Mouse (Mus musculus) liver, postnatal 0 days (tissue): ENCODE data around the gene Sdccag8. TPM values are rescaled to one million over a fixed set of nuclear protein-coding genes. Genes with fewer than 3 reads are reported as not detected.

Experiments
- ATAC-seq: fragments of 200-750 bp; cut with Nextera tagmentation; 2 replicates; pipeline ENCODE4 v1.8.0; 2017; ENCODE audit warnings: mild to moderate bottlenecking, moderate library complexity
- DNase-seq: peaks from one replicate; pipeline ENCODE4 v3.0.0-alpha.2; 2016
- H3K27ac ChIP-seq: fragments of 300-500 bp; sonication (generic); 2 replicates; pipeline ENCODE4 v1.5.1; 2014; ENCODE audit warnings: antibody characterized with exemption, moderate library complexity, mild to moderate bottlenecking, low read depth
- H3K27me3 ChIP-seq: fragments of 300-500 bp; sonication (generic); 2 replicates; pipeline ENCODE4 v1.6.1; 2014; ENCODE audit warnings: low read length, control low read depth, mixed read lengths; ENCODE audit not compliant: insufficient read depth
- H3K36me3 ChIP-seq: fragments of 300-500 bp; sonication (generic); replicated peaks from 2 replicates; pipeline ENCODE4 v1.6.1; 2014; ENCODE audit warnings: mild to moderate bottlenecking, control low read depth, low read length, moderate library complexity, mixed read lengths; ENCODE audit not compliant: insufficient read depth
- H3K4me1 ChIP-seq: fragments of 300-500 bp; sonication (generic); 2 replicates; pipeline ENCODE4 v1.6.1; 2014; ENCODE audit warnings: antibody characterized with exemption, mild to moderate bottlenecking, control low read depth; ENCODE audit not compliant: insufficient read depth
- H3K4me2 ChIP-seq: fragments of 300-500 bp; sonication (generic); 2 replicates; pipeline ENCODE4 v1.6.1; 2014; ENCODE audit warnings: low read depth, mild to moderate bottlenecking, low read length, moderate library complexity, mixed read lengths
- H3K4me3 ChIP-seq: fragments of 300-500 bp; sonication (generic); 2 replicates; pipeline ENCODE4 v1.5.1; 2014; ENCODE audit warnings: low read depth, low read length
- H3K9ac ChIP-seq: fragments of 300-500 bp; sonication (generic); replicated peaks from 2 replicates; pipeline ENCODE4 v1.6.1; 2014; ENCODE audit warnings: mild to moderate bottlenecking, moderate library complexity
- H3K9me3 ChIP-seq: fragments of 300-500 bp; sonication (generic); 2 replicates; pipeline ENCODE4 v1.6.1; 2016; ENCODE audit warnings: mild to moderate bottlenecking, control low read depth, low read length, mixed read lengths
- CTCF ChIP-seq: sonication (generic); IDR thresholded peaks from 2 replicates; pipeline ENCODE4 v1.5.1; 2016; ENCODE audit warnings: antibody characterized with exemption, low read depth
- EP300 ChIP-seq: IDR thresholded peaks from 2 replicates; pipeline ENCODE4 v1.6.1; 2016; ENCODE audit warnings: antibody characterized with exemption, low read depth, mild to moderate bottlenecking
- WGBS: fragments of 180-500 bp; shearing (Covaris S2); extraction: QIAGEN DNeasy Blood & Tissue Kit; methylation state at CpG from one replicate; pipeline ENCODE4 v1.1.7; 2014; ENCODE audit not compliant: insufficient replicate concordance; 5-methylcytosine and 5-hydroxymethylcytosine counted together
- microRNA counts: library from miRNA; unstranded; fragments of <30 nt; microRNA quantifications from one replicate; lab custom pipeline; 2015
- microRNA-seq: library from miRNA; unstranded; fragments of <30 nt; microRNA quantifications from one replicate; pipeline ENCODE4, GENCODE M21; 2016
- polyA plus RNA-seq: library from polyadenylated mRNA; unstranded; fragments of >200 nt; fragmentation: Nextera tagmentation; extraction: Ambion mirVana; gene quantifications from 2 replicates; pipeline ENCODE4 v1.2.1, GENCODE M21; 2015

Sdccag8 gene
- polyA plus RNA-seq, 1 experiment from 2014 or later, result 4.5 TPM

- no peaks in the 10 kb centered on the region for H3K9me3 ChIP-seq
- no peak overlapping the region for H3K27ac ChIP-seq
- H3K4me3 ChIP-seq, result no peak overlapping the region
- H3K9ac ChIP-seq, result no peak overlapping the region
- H3K36me3 ChIP-seq, result no peaks in the 10 kb centered on the region
- no peaks in the 10 kb centered on the region for H3K27me3 ChIP-seq
- WGBS, result 77% methylated on average over 2 of the region's 2 CpGs
- TF ChIP-seq EP300, result no peak
- no peak for TF ChIP-seq CTCF
- H3K4me1 ChIP-seq, result no peaks in the 10 kb centered on the region
- no peak overlapping the region for H3K4me2 ChIP-seq
- DNase-seq (no peak), ATAC-seq (no peak)
Observed at GRCm38 (mm10) chr1:177054891-177055290, 240.4 kb downstream of the Sdccag8 start.

GRCm38 (mm10) chr1:177061761-177062160 lies 247.3 kb downstream of the Sdccag8 start:
- DNase-seq, result no peak
- H3K9me3 ChIP-seq, result no peaks in the 10 kb centered on the region
- WGBS, result 81% methylated on average over 2 of the region's 2 CpGs

GRCm38 (mm10) chr1:177065732-177066131 lies 251.3 kb downstream of the Sdccag8 start:
- Histone ChIP-seq H3K36me3 (no peaks in the 10 kb centered on the region), H3K9me3 (no peaks in the 10 kb centered on the region), H3K9ac (no peak overlapping the region), H3K27ac (no peak overlapping the region), H3K4me3 (no peak overlapping the region), H3K4me2 (no peak overlapping the region), H3K27me3 (no peaks in the 10 kb centered on the region), H3K4me1 (no peaks in the 10 kb centered on the region)
- TF ChIP-seq EP300 (no peak), CTCF (no peak)
- DNase-seq, result no peak
- no peak for ATAC-seq

More at GRCm38 (mm10) chr1:177061761-177062160, 247.3 kb downstream of the Sdccag8 start:
- Histone ChIP-seq H3K4me1 (no peaks in the 10 kb centered on the region), H3K9ac (no peak overlapping the region), H3K36me3 (no peaks in the 10 kb centered on the region), H3K27ac (no peak overlapping the region), H3K4me3 (no peak overlapping the region), H3K27me3 (no peaks in the 10 kb centered on the region), H3K4me2 (no peak overlapping the region)
- TF ChIP-seq EP300 (no peak), CTCF (no peak)
- no peak for ATAC-seq

GRCm38 (mm10) chr1:177067123-177067646 lies 252.7 kb downstream of the Sdccag8 start:
- Histone ChIP-seq H3K9ac (no peak overlapping the region), H3K36me3 (no peaks in the 10 kb centered on the region), H3K4me3 (no peak overlapping the region), H3K4me1 (no peaks in the 10 kb centered on the region), H3K27ac (no peak overlapping the region), H3K27me3 (no peaks in the 10 kb centered on the region), H3K9me3 (no peaks in the 10 kb centered on the region), H3K4me2 (no peak overlapping the region)
- DNase-seq, result no peak
- WGBS, result 82% methylated on average over 8 of the region's 8 CpGs
- ATAC-seq, result no peak
- no peak for TF ChIP-seq CTCF
- no peak for TF ChIP-seq EP300

GRCm38 (mm10) chr1:177069161-177069560 lies 254.7 kb downstream of the Sdccag8 start:
- ATAC-seq, result no peak
- no peaks in the 10 kb centered on the region for H3K36me3 ChIP-seq
- TF ChIP-seq EP300 (no peak), CTCF (no peak)
- H3K4me3 ChIP-seq, result no peak overlapping the region
- no peaks in the 10 kb centered on the region for H3K9me3 ChIP-seq
- H3K4me1 ChIP-seq, result no peaks in the 10 kb centered on the region
- no peak overlapping the region for H3K4me2 ChIP-seq
- H3K27ac ChIP-seq, result no peak overlapping the region
- WGBS, result 77% methylated on average over 2 of the region's 2 CpGs
- H3K27me3 ChIP-seq, result no peaks in the 10 kb centered on the region
- no peak overlapping the region for H3K9ac ChIP-seq
- no peak for DNase-seq

MicroRNAs encoded within 50 kb of the gene (microRNA counts, 519-probe panel; counts per million panel counts)
- 4,956 counts per million, percentile 56 among the panel's probes with 10 or more counts for microRNA mmu-miR-350 (lab: Ali Mortazavi, UCI)

Small RNAs within 50 kb of the gene (microRNA-seq; reads per million reads assigned to microRNA genes)
- gene Gm25993 (not detected), gene Mir350 (312 reads per million, percentile 56 among the genes with 10 or more reads in this experiment)

Other genes starting within 250 kb of the Sdccag8 start
- gene Cep170, start 593 bp upstream of the Sdccag8 start, polyA plus RNA-seq, result 2.6 and 4.4 TPM in 2 replicates